In the genomic region with DNA sequence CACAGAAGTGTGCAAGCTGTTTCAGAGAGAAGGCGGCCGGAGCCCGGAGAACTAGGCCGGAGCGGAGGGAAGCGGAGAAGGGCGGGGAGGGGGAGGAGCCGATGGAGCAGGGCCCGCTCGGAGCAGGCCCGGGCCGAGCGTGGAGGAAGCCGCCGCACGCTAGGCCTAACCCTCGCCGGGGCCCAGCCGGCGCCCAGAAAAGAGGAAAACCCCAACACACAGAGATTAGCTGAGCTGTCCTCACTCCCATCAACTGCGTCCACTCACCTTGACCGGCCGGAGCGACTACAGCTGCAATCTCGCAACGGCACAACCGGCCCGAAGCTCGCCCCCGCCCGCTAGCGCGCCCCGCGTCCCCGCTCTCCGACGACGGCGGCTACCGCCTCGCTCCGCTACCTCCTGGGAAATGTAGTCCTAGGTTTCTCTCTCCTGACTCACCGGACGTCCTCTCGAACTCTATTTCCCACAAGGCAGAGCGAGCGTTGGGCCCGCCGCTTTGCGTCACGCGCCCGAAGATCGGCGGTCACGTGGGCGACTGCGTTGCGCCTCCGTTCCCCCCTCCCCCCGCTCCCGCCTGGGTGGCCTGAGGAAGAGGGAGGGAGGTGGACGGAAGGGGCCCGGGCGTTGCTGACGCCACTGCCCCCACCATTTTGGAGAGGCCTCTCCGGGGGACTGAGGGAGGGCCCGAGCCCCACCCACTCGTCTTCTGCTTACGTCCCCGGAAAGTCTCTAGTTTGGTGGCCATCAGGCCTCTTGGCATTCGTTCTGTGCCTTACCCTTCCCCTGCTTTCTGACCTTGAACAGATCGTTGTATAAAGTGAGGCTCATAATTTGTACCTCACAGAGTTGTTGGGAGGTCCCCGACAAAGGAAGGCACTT, we compare ENCODE assay signal across 8 mouse cellular contexts. TPM values are rescaled to one million over a fixed set of nuclear protein-coding genes. Genes with fewer than 3 reads are reported as not detected.
DNase-seq lines count a peak whose midpoint lies in the region; ATAC-seq and TF ChIP-seq lines count a peak whose summit lies in the region.

A gene (minus strand): TSS at position 458 of the 879 bp plus-strand sequence.

- peak; percentile 53 to 84 for TF ChIP-seq POLR2A in MEL (IDR thresholded peaks at IDR 0.05; ENCODE audit: control insufficient read depth in 1 of 2, insufficient read depth in 1 of 2, low read depth in 1 of 2, low read length in 2 of 2, poor library complexity in 1 of 2)
- TF ChIP-seq POLR2A in cerebellum, adult 2 months (IDR thresholded peaks at IDR 0.05; ENCODE audit: borderline replicate concordance, insufficient read depth, low read length): peak; percentile 75; the same call in 1 of the 2 replicates

- no peaks in the 10 kb centered on the region for H3K9me3 ChIP-seq in MEL (replicated peaks; ENCODE audit: insufficient read depth, low read length)
- H3K9me3 ChIP-seq in forebrain, postnatal 0 days (ENCODE audit: low read length): no peaks in the 10 kb centered on the region
- H3K9me3 ChIP-seq in lung, embryonic 15.5 days: no peaks in the 10 kb centered on the region

- under 1% methylated on average over 73 of the region's 75 CpGs for WGBS in cerebellum, adult 2 months
- 3% methylated on average over 64 of the region's 75 CpGs for WGBS in forebrain, postnatal 0 days
- under 1% methylated on average over 75 of the region's 75 CpGs for WGBS in lung, embryonic 15.5 days

- H3K27ac ChIP-seq in MEL (ENCODE audit: control insufficient read depth, low read depth, low read length): peak within 1 kb of the TSS; percentile 98
- H3K27ac ChIP-seq in cerebellum, adult 2 months (ENCODE audit: insufficient read depth, low read length): peak within 1 kb of the TSS; percentile 89
- peak within 1 kb of the TSS; percentile 93 for H3K27ac ChIP-seq in forebrain, postnatal 0 days (ENCODE audit: low read depth, low read length)
- H3K27ac ChIP-seq in lung, embryonic 15.5 days: peak within 1 kb of the TSS; percentile 97

- peak within 1 kb of the TSS; percentile 93 for H3K9ac ChIP-seq in MEL (ENCODE audit: control insufficient read depth, low read depth, low read length, poor library complexity, severe bottlenecking)
- H3K9ac ChIP-seq in forebrain, postnatal 0 days: peak within 1 kb of the TSS; percentile 81
- H3K9ac ChIP-seq in lung, embryonic 15.5 days: peak within 1 kb of the TSS; percentile 82

- peak within 1 kb of the TSS; percentile 90 to 95 for H3K4me3 ChIP-seq in MEL (ENCODE audit: control insufficient read depth in 1 of 2, insufficient read depth in 1 of 2, low read depth in 2 of 2, low read length in 2 of 2)
- H3K4me3 ChIP-seq in cerebellum, adult 2 months (replicated peaks; ENCODE audit: insufficient read depth, low read depth, low read length): peak within 1 kb of the TSS; percentile 84
- H3K4me3 ChIP-seq in forebrain, postnatal 0 days (ENCODE audit: low read depth, low read length): peak within 1 kb of the TSS; percentile 95
- H3K4me3 ChIP-seq in lung, embryonic 15.5 days: peak within 1 kb of the TSS; percentile 78

- DNase-seq in MEL (ENCODE audit: low read depth, low spot score): peak; percentile 99
- peak; percentile 99 to 100 for DNase-seq in cerebellum, adult 2 months
- peak; percentile 98 for DNase-seq in forebrain, postnatal 0 days
- peak; percentile 99 for DNase-seq in heart, postnatal 4 days
- DNase-seq in layer of hippocampus, adult 8-10 months (ENCODE audit: low spot score in 2 of 2): peak; percentile 98 to 99
- peak; percentile 99 for DNase-seq in ovary, adult 18-20 months (ENCODE audit: low spot score)
- peak; percentile 97 for DNase-seq in thymus, postnatal 0 days (ENCODE audit: low spot score)

- ATAC-seq in forebrain, postnatal 0 days: peak; percentile 99
- peak; percentile 99 for ATAC-seq in lung, embryonic 15.5 days (ENCODE audit: borderline replicate concordance, extremely low read depth, low FRiP score, low TSS enrichment)

- peaks cover 12 to 33% of the 10 kb centered on the region in 2 experiments for H3K36me3 ChIP-seq in MEL (ENCODE audit: control insufficient read depth in 1 of 2, insufficient read depth in 2 of 2, low read length in 2 of 2)
- no peaks in the 10 kb centered on the region for H3K36me3 ChIP-seq in forebrain, postnatal 0 days (ENCODE audit: insufficient read depth)
- H3K36me3 ChIP-seq in lung, embryonic 15.5 days: no peaks in the 10 kb centered on the region

- peaks cover 49% of the 10 kb centered on the region for H3K79me2 ChIP-seq in MEL (ENCODE audit: control insufficient read depth, insufficient read depth, low read length, poor library complexity)

- TF ChIP-seq EP300 in MEL (IDR thresholded peaks at IDR 0.05; ENCODE audit: low read depth in 1 of 2, low read length in 2 of 2): peak in 1 of 2 experiments; percentile 66; a peak in 2 of 4 replicates

- peaks cover 10 to 27% of the 10 kb centered on the region in 2 experiments for H3K4me1 ChIP-seq in MEL (ENCODE audit: control insufficient read depth in 1 of 2, insufficient read depth in 2 of 2, low read length in 2 of 2)
- H3K4me1 ChIP-seq in cerebellum, adult 2 months (ENCODE audit: control insufficient read depth, insufficient read depth, low read length): peaks cover 3% of the 10 kb centered on the region
- peaks cover 15% of the 10 kb centered on the region for H3K4me1 ChIP-seq in forebrain, postnatal 0 days (ENCODE audit: insufficient read depth)
- peaks cover 45% of the 10 kb centered on the region for H3K4me1 ChIP-seq in lung, embryonic 15.5 days

- no peaks in the 10 kb centered on the region for H3K27me3 ChIP-seq in MEL (ENCODE audit: control insufficient read depth in 1 of 2, insufficient read depth in 2 of 2, low read length in 2 of 2)
- no peaks in the 10 kb centered on the region for H3K27me3 ChIP-seq in cerebellum, adult 2 months (ENCODE audit: control insufficient read depth, insufficient read depth, low read length)
- H3K27me3 ChIP-seq in forebrain, postnatal 0 days (ENCODE audit: insufficient read depth, low read length): no peaks in the 10 kb centered on the region
- no peaks in the 10 kb centered on the region for H3K27me3 ChIP-seq in lung, embryonic 15.5 days

- no peak for TF ChIP-seq CTCF in MEL (IDR thresholded peaks at IDR 0.05 in 2 of 3, conservative IDR thresholded peaks at IDR 0.05 in 1 of 3; ENCODE audit: control insufficient read depth in 1 of 3, insufficient read depth in 1 of 3, low read depth in 2 of 3, low read length in 3 of 3, poor library complexity in 1 of 3, severe bottlenecking in 1 of 3)
- TF ChIP-seq CTCF in cerebellum, adult 2 months (IDR thresholded peaks at IDR 0.05; ENCODE audit: borderline replicate concordance, insufficient read depth, low read depth, low read length): no peak
- no peak for TF ChIP-seq CTCF in forebrain, postnatal 0 days (IDR thresholded peaks at IDR 0.05; ENCODE audit: low read depth)

- TF ChIP-seq RAD21 in MEL (IDR thresholded peaks at IDR 0.05; ENCODE audit: low read depth, low read length): no peak

- H3K4me2 ChIP-seq in forebrain, postnatal 0 days (ENCODE audit: low read depth): peak within 1 kb of the TSS; percentile 63
- peak within 1 kb of the TSS; percentile 62 for H3K4me2 ChIP-seq in lung, embryonic 15.5 days

TF ChIP-seq in MEL, 35 proteins besides CTCF, POLR2A, EP300 and RAD21 (continues in another document):
- TF ChIP-seq ZC3H11A (IDR thresholded peaks at IDR 0.05; ENCODE audit: low read depth, low read length) (no peak), NELFE (IDR thresholded peaks at IDR 0.05; ENCODE audit: low read depth, low read length) (peak; percentile 85), POLR2AphosphoS5 (IDR thresholded peaks at IDR 0.05; ENCODE audit: borderline replicate concordance, low read depth, low read length) (peak; percentile 68; the same call in 1 of the 2 replicates), MYB (IDR thresholded peaks at IDR 0.05; ENCODE audit: low read depth, low read length) (peak; percentile 48; the same call in 1 of the 2 replicates), ETS1 (IDR thresholded peaks at IDR 0.05; ENCODE audit: low read depth, low read length) (peak; percentile 79), MXI1 (IDR thresholded peaks at IDR 0.05; ENCODE audit: low read depth, low read length) (peak; percentile 34), GABPA (IDR thresholded peaks at IDR 0.05; ENCODE audit: low read depth, low read length) (no peak), POLR2AphosphoS2 (IDR thresholded peaks at IDR 0.05; ENCODE audit: low read length) (peak; percentile 85; the same call in 1 of the 2 replicates), NRF1 (IDR thresholded peaks at IDR 0.05; ENCODE audit: insufficient read depth, low read depth, low read length, poor library complexity, severe bottlenecking) (no peak), KAT2A (conservative IDR thresholded peaks at IDR 0.05; ENCODE audit: low read depth, low read length) (peak; percentile 89), HCFC1 (IDR thresholded peaks at IDR 0.05; ENCODE audit: low read depth, low read length) (peak; percentile 92), MYC (IDR thresholded peaks at IDR 0.05; ENCODE audit: low read depth, low read length) (peak; percentile 68; the same call in 1 of the 2 replicates), UBTF (IDR thresholded peaks at IDR 0.05; ENCODE audit: borderline replicate concordance, insufficient read depth, low read depth, low read length) (peak; percentile 91; the same call in 1 of the 2 replicates), ZMIZ1 (IDR thresholded peaks at IDR 0.05; ENCODE audit: low read depth, low read length) (no peak; the same call in none of the 2 replicates), BHLHE40 (IDR thresholded peaks at IDR 0.05; ENCODE audit: borderline replicate concordance, low read depth, low read length) (peak; percentile 53; the same call in 1 of the 2 replicates), MAX (IDR thresholded peaks at IDR 0.05; ENCODE audit: low read length) (peak; percentile 94), SIN3A (IDR thresholded peaks at IDR 0.05; ENCODE audit: low read length) (peak; percentile 74), USF1 (IDR thresholded peaks at IDR 0.05; ENCODE audit: low read depth, low read length) (peak; percentile 98), TBP (IDR thresholded peaks at IDR 0.05; ENCODE audit: low read depth, low read length) (peak; percentile 32; the same call in 1 of the 2 replicates), CHD1 (IDR thresholded peaks at IDR 0.05; ENCODE audit: low read depth, low read length) (no peak; the same call in 1 of the 2 replicates)

RNA-seq across cellular contexts. Expression of the gene that starts here (rescaled TPM):
- 158 and 177 TPM in 2 replicates for total RNA-seq in MEL (2012; rRNA removed)
- 100 to 1,000 TPM; 310 to 471 TPM for polyA plus RNA-seq in MEL (2012; ENCODE audit: insufficient read depth in 1 of 2, insufficient read length in 2 of 2, low read depth in 1 of 2, low replicate concordance in 2 of 2, missing spikeins in 1 of 2)
- 122 TPM in 2 replicates for polyA plus RNA-seq in cerebellum, adult 2 months (2012; rRNA removed)
- total RNA-seq in forebrain, postnatal 0 days (2014; rRNA removed): 113 and 165 TPM in 2 replicates
- 92.4 and 111 TPM in 2 replicates for polyA plus RNA-seq in forebrain, postnatal 0 days (2015; fragmentation: Nextera tagmentation; extraction: Ambion mirVana)
- 100 to 1,000 TPM; 226 TPM for total RNA-seq in heart, postnatal 4 days (2021)
- total RNA-seq in layer of hippocampus, adult 8-10 months (2022): 100 to 1,000 TPM; 151 to 172 (median 170) TPM
- 228 and 230 TPM in 2 replicates for polyA plus RNA-seq in lung, embryonic 15.5 days (2015; fragmentation: Nextera tagmentation; extraction: Ambion mirVana)
- polyA plus RNA-seq in thymus, postnatal 0 days (2015; fragmentation: Nextera tagmentation; extraction: Ambion mirVana): 173 and 202 TPM in 2 replicates

Comparison
In these comparisons a context has a peak if more than half of its experiments do, and no peak if none do; other contexts are left out.
1. Peak in every context shown above with its lines: DNase-seq, ATAC-seq, H3K4me3 ChIP-seq and H3K27ac ChIP-seq.